Mouse (Mus musculus): ENCODE data around the gene Adam6a. TPM values are rescaled to one million over a fixed set of nuclear protein-coding genes. Genes with fewer than 3 reads are reported as not detected.
"Not testable (repeated sequence)": the region's sequence is repeated elsewhere in the genome, so short reads cannot be mapped to it uniquely, and the experiment has no call there.

The Adam6a gene
- not detected in 2 replicates for polyA plus RNA-seq (2012; rRNA removed)

- 67% methylated on average over 1 of the region's 1 CpGs for WGBS
These were observed at the start of gene Adam6a for GRCm38 (mm10) chr12:113543608-113544007. TSS of gene Adam6a (plus strand) at chr12:113543908.

GRCm38 (mm10) chr12:113525901-113526300 lies 17.8 kb upstream of the Adam6a start:
- no peak for TF ChIP-seq CTCF (IDR thresholded peaks at IDR 0.05; ENCODE audit: borderline replicate concordance, insufficient read depth, low read depth, low read length)
- 69% methylated on average over 2 of the region's 2 CpGs for WGBS
- H3K4me3 ChIP-seq (replicated peaks; ENCODE audit: insufficient read depth, low read depth, low read length): no peak overlapping the region

More at GRCm38 (mm10) chr12:113543608-113544007, at the start of gene Adam6a:
- H3K27ac ChIP-seq (ENCODE audit: insufficient read depth, low read length); H3K4me1 ChIP-seq (ENCODE audit: control insufficient read depth, insufficient read depth, low read length); H3K27me3 ChIP-seq (ENCODE audit: control insufficient read depth, insufficient read depth, low read length); DNase-seq; H3K4me3 ChIP-seq (replicated peaks; ENCODE audit: insufficient read depth, low read depth, low read length): not testable (repeated sequence)

GRCm38 (mm10) chr12:113578241-113578640 lies 34.5 kb downstream of the Adam6a start:
- Histone ChIP-seq H3K27ac (ENCODE audit: insufficient read depth, low read length) (no peak overlapping the region), H3K27me3 (ENCODE audit: control insufficient read depth, insufficient read depth, low read length) (no peaks in the 10 kb centered on the region), H3K4me3 (replicated peaks; ENCODE audit: insufficient read depth, low read depth, low read length) (no peak overlapping the region), H3K4me1 (ENCODE audit: control insufficient read depth, insufficient read depth, low read length) (no peaks in the 10 kb centered on the region)
- TF ChIP-seq POLR2A (IDR thresholded peaks at IDR 0.05; ENCODE audit: borderline replicate concordance, insufficient read depth, low read length) (no peak), CTCF (IDR thresholded peaks at IDR 0.05; ENCODE audit: borderline replicate concordance, insufficient read depth, low read depth, low read length) (no peak)
- WGBS: 56% methylated on average over 6 of the region's 6 CpGs
- no peak for DNase-seq

More at GRCm38 (mm10) chr12:113525901-113526300, 17.8 kb upstream of the Adam6a start:
- Histone ChIP-seq H3K27me3 (ENCODE audit: control insufficient read depth, insufficient read depth, low read length) (no peaks in the 10 kb centered on the region), H3K27ac (ENCODE audit: insufficient read depth, low read length) (no peak overlapping the region), H3K4me1 (ENCODE audit: control insufficient read depth, insufficient read depth, low read length) (no peaks in the 10 kb centered on the region)
- no peak for DNase-seq

GRCm38 (mm10) chr12:113588001-113588400 lies 44.3 kb downstream of the Adam6a start:
- no peak for TF ChIP-seq CTCF (IDR thresholded peaks at IDR 0.05; ENCODE audit: borderline replicate concordance, insufficient read depth, low read depth, low read length)
- TF ChIP-seq POLR2A (IDR thresholded peaks at IDR 0.05; ENCODE audit: borderline replicate concordance, insufficient read depth, low read length): no peak
- Histone ChIP-seq H3K4me1 (ENCODE audit: control insufficient read depth, insufficient read depth, low read length) (no peaks in the 10 kb centered on the region), H3K27ac (ENCODE audit: insufficient read depth, low read length) (no peak overlapping the region), H3K27me3 (ENCODE audit: control insufficient read depth, insufficient read depth, low read length) (no peaks in the 10 kb centered on the region), H3K4me3 (replicated peaks; ENCODE audit: insufficient read depth, low read depth, low read length) (no peak overlapping the region)
- DNase-seq: no peak
- 63% methylated on average over 1 of the region's 1 CpGs for WGBS

Other genes starting within 250 kb of the Adam6a start
- gene Adam6b, start 54.4 kb upstream of the Adam6a start, polyA plus RNA-seq (2012; rRNA removed): not detected in 2 replicates

Data from cerebellum, adult 2 months (tissue).